Mouse (Mus musculus) intestine, embryonic 16.5 days (tissue): ENCODE results near the gene Vma21-ps. TPM values are rescaled to one million over a fixed set of nuclear protein-coding genes. Genes with fewer than 3 reads are reported as not detected.
"Not testable (repeated sequence)": the region's sequence is repeated elsewhere in the genome, so short reads cannot be mapped to it uniquely, and the experiment has no call there.

Experiments
- ATAC-seq: fragments of 200-750 bp; cut with Nextera tagmentation; 2 replicates; pipeline ENCODE4 v1.8.0; 2017; ENCODE audit warnings: moderate TSS enrichment, moderate library complexity
- H3K27ac ChIP-seq: fragments of 300-500 bp; sonication (generic); 2 replicates; pipeline ENCODE4 v1.5.1; 2014; ENCODE audit warnings: mild to moderate bottlenecking, low read length
- H3K27me3 ChIP-seq: fragments of 300-500 bp; sonication (generic); replicated peaks from 2 replicates; pipeline ENCODE4 v1.6.1; 2014; ENCODE audit warnings: low read length, control low read depth, mixed read lengths; ENCODE audit not compliant: control insufficient read depth, insufficient read depth
- H3K36me3 ChIP-seq: fragments of 300-500 bp; sonication (generic); 2 replicates; pipeline ENCODE4 v1.6.1; 2014; ENCODE audit warnings: low read length, control low read depth; ENCODE audit not compliant: control insufficient read depth, insufficient read depth
- H3K4me1 ChIP-seq: fragments of 300-500 bp; sonication (generic); 2 replicates; pipeline ENCODE4 v1.6.1; 2014; ENCODE audit warnings: low read length, control low read depth, mixed read lengths; ENCODE audit not compliant: control insufficient read depth, insufficient read depth
- H3K4me2 ChIP-seq: fragments of 300-500 bp; sonication (generic); 2 replicates; pipeline ENCODE4 v1.6.1; 2014; ENCODE audit warnings: low read depth, low read length, control low read depth
- H3K4me3 ChIP-seq: fragments of 300-500 bp; sonication (generic); 2 replicates; pipeline ENCODE4 v1.5.1; 2014; ENCODE audit warnings: mild to moderate bottlenecking, low read length
- H3K9ac ChIP-seq: fragments of 300-500 bp; sonication (generic); 2 replicates; pipeline ENCODE4 v1.6.1; 2014; ENCODE audit warnings: low read depth, low read length
- H3K9me3 ChIP-seq: fragments of 300-500 bp; sonication (generic); 2 replicates; pipeline ENCODE4 v1.6.1; 2016; ENCODE audit warnings: low read length, control low read depth; ENCODE audit not compliant: control insufficient read depth
- WGBS: fragments of 180-500 bp; shearing (Covaris S2); extraction: QIAGEN DNeasy Blood & Tissue Kit; methylation state at CpG from one replicate; pipeline ENCODE4 v1.1.7; 2014; 5-methylcytosine and 5-hydroxymethylcytosine counted together
- polyA plus RNA-seq: library from polyadenylated mRNA; unstranded; fragments of >200 nt; fragmentation: Nextera tagmentation; extraction: Ambion mirVana; gene quantifications from 2 replicates; pipeline ENCODE4 v1.2.1, GENCODE M21; 2015

The Vma21-ps gene
- polyA plus RNA-seq: 1.4 and 2.0 TPM in 2 replicates

- not testable (repeated sequence) for H3K27me3 ChIP-seq, H3K27ac ChIP-seq, H3K36me3 ChIP-seq, ATAC-seq, H3K4me2 ChIP-seq, H3K9me3 ChIP-seq, H3K4me1 ChIP-seq, H3K9ac ChIP-seq, H3K4me3 ChIP-seq
- WGBS: 97% methylated on average over 10 of the region's 10 CpGs
Observed at GRCm38 (mm10) chr4:52497144-52497543, at the start of gene Vma21-ps. Vma21-ps (minus strand) TSS chr4:52497244.

GRCm38 (mm10) chr4:52543001-52543400, 46.0 kb upstream of the Vma21-ps start:
- whole genome bisulfite sequencing: 72% methylated on average over 3 of the region's 3 CpGs
- no peak overlapping the region for H3K9ac ChIP-seq
- no peaks in the 10 kb centered on the region for H3K4me1 ChIP-seq
- H3K27me3 ChIP-seq: no peaks in the 10 kb centered on the region
- H3K4me2 ChIP-seq: no peak overlapping the region
- H3K4me3 ChIP-seq: no peak overlapping the region
- no peak overlapping the region for H3K27ac ChIP-seq
- no peak for ATAC-seq
- H3K9me3 ChIP-seq: no peaks in the 10 kb centered on the region
- H3K36me3 ChIP-seq: no peaks in the 10 kb centered on the region

- H3K4me2 ChIP-seq: no peak overlapping the region
- no peaks in the 10 kb centered on the region for H3K4me1 ChIP-seq
- H3K9me3 ChIP-seq: no peaks in the 10 kb centered on the region
- H3K27me3 ChIP-seq: no peaks in the 10 kb centered on the region
- H3K36me3 ChIP-seq: no peaks in the 10 kb centered on the region
- ATAC-seq: no peak
- WGBS: 71% methylated on average over 2 of the region's 2 CpGs
- H3K9ac ChIP-seq: no peak overlapping the region
- H3K27ac ChIP-seq: no peak overlapping the region
- H3K4me3 ChIP-seq: no peak overlapping the region
Observed at GRCm38 (mm10) chr4:52530636-52531035, 33.6 kb upstream of the Vma21-ps start.

GRCm38 (mm10) chr4:52526464-52526863, 29.4 kb upstream of the Vma21-ps start:
- Histone ChIP-seq H3K9me3 (no peaks in the 10 kb centered on the region), H3K4me3 (no peak overlapping the region), H3K27ac (no peak overlapping the region), H3K9ac (no peak overlapping the region), H3K4me2 (no peak overlapping the region), H3K27me3 (no peaks in the 10 kb centered on the region), H3K36me3 (no peaks in the 10 kb centered on the region), H3K4me1 (no peaks in the 10 kb centered on the region)
- WGBS: 71% methylated on average over 5 of the region's 5 CpGs
- no peak for ATAC-seq

- 68% methylated on average over 5 of the region's 5 CpGs for WGBS
- H3K27ac ChIP-seq: no peak overlapping the region
Observed at GRCm38 (mm10) chr4:52519301-52519700, 22.3 kb upstream of the Vma21-ps start.

GRCm38 (mm10) chr4:52517580-52517979, 20.5 kb upstream of the Vma21-ps start:
- Histone ChIP-seq H3K4me1 (no peaks in the 10 kb centered on the region), H3K36me3 (no peaks in the 10 kb centered on the region), H3K4me2 (no peak overlapping the region), H3K27me3 (no peaks in the 10 kb centered on the region), H3K4me3 (no peak overlapping the region), H3K9ac (no peak overlapping the region), H3K9me3 (no peaks in the 10 kb centered on the region), H3K27ac (no peak overlapping the region)
- no peak for ATAC-seq
- 26% methylated on average over 4 of the region's 4 CpGs for WGBS

More at GRCm38 (mm10) chr4:52519301-52519700, 22.3 kb upstream of the Vma21-ps start:
- no peak for ATAC-seq
- no peaks in the 10 kb centered on the region for H3K9me3 ChIP-seq
- H3K27me3 ChIP-seq: no peaks in the 10 kb centered on the region
- no peak overlapping the region for H3K4me3 ChIP-seq
- no peak overlapping the region for H3K9ac ChIP-seq
- H3K36me3 ChIP-seq: no peaks in the 10 kb centered on the region
- H3K4me1 ChIP-seq: no peaks in the 10 kb centered on the region
- no peak overlapping the region for H3K4me2 ChIP-seq

GRCm38 (mm10) chr4:52487486-52487885, 9.6 kb downstream of the Vma21-ps start:
- Histone ChIP-seq H3K4me2 (no peak overlapping the region), H3K27ac (no peak overlapping the region), H3K36me3 (no peaks in the 10 kb centered on the region), H3K27me3 (no peaks in the 10 kb centered on the region), H3K4me1 (no peaks in the 10 kb centered on the region), H3K9me3 (no peaks in the 10 kb centered on the region), H3K4me3 (no peak overlapping the region), H3K9ac (no peak overlapping the region)
- WGBS: 89% methylated on average over 4 of the region's 4 CpGs
- ATAC-seq: no peak

- H3K27me3 ChIP-seq: no peaks in the 10 kb centered on the region
- WGBS: 64% methylated on average over 3 of the region's 3 CpGs
- no peaks in the 10 kb centered on the region for H3K9me3 ChIP-seq
- H3K4me1 ChIP-seq: no peaks in the 10 kb centered on the region
- peak; percentile 77 for ATAC-seq
- H3K27ac ChIP-seq: no peak overlapping the region
- no peak overlapping the region for H3K9ac ChIP-seq
- H3K36me3 ChIP-seq: 0 out of 2 replicates have a peak, but pooled peaks cover 2% of the 10 kb centered on the region
- H3K4me3 ChIP-seq: no peak overlapping the region
- no peak overlapping the region for H3K4me2 ChIP-seq
Observed at GRCm38 (mm10) chr4:52473431-52473830, 23.6 kb downstream of the Vma21-ps start.

- Histone ChIP-seq H3K4me1 (no peaks in the 10 kb centered on the region), H3K27ac (no peak overlapping the region), H3K4me2 (no peak overlapping the region), H3K9me3 (no peaks in the 10 kb centered on the region), H3K27me3 (no peaks in the 10 kb centered on the region), H3K9ac (no peak overlapping the region), H3K4me3 (no peak overlapping the region), H3K36me3 (peaks cover 12% of the 10 kb centered on the region)
- no peak for ATAC-seq
- 82% methylated on average over 5 of the region's 5 CpGs for WGBS
Observed at GRCm38 (mm10) chr4:52461321-52461720, 35.7 kb downstream of the Vma21-ps start.

- ATAC-seq: no peak
- no peak overlapping the region for H3K4me3 ChIP-seq
- H3K4me1 ChIP-seq: no peaks in the 10 kb centered on the region
- 95% methylated on average over 1 of the region's 1 CpGs for WGBS
- H3K36me3 ChIP-seq: peaks cover 13% of the 10 kb centered on the region; the same call in 1 of the 2 replicates
- no peak overlapping the region for H3K9ac ChIP-seq
- no peaks in the 10 kb centered on the region for H3K27me3 ChIP-seq
- no peak overlapping the region for H3K4me2 ChIP-seq
- no peak overlapping the region for H3K27ac ChIP-seq
- no peaks in the 10 kb centered on the region for H3K9me3 ChIP-seq
Observed at GRCm38 (mm10) chr4:52459726-52460125, 37.3 kb downstream of the Vma21-ps start.
